Mouse (Mus musculus) embryonic facial prominence, embryonic 13.5 days (tissue): ENCODE measurements around the gene Ago1. TPM values are rescaled to one million over a fixed set of nuclear protein-coding genes. Genes with fewer than 3 reads are reported as not detected.

Source experiments
- polyA plus RNA-seq: library from polyadenylated mRNA; unstranded; fragments of >200 nt; fragmentation: Nextera tagmentation; extraction: Ambion mirVana; gene quantifications from 2 replicates; pipeline ENCODE4 v1.2.1, GENCODE M21; 2015

Ago1 gene
- polyA plus RNA-seq, 1 experiment from 2014 or later = 8.1 TPM

Other genes starting within 250 kb of the Ago1 start
- gene Map7d1, start 212.2 kb downstream of the Ago1 start, polyA plus RNA-seq = 48.8 and 57.0 TPM in 2 replicates
- 122 and 126 TPM in 2 replicates for gene Trappc3, start 206.3 kb downstream of the Ago1 start, polyA plus RNA-seq
- 33.9 and 43.4 TPM in 2 replicates for gene Col8a2, start 181.8 kb downstream of the Ago1 start, polyA plus RNA-seq
- gene Adprhl2, start 146.9 kb downstream of the Ago1 start, polyA plus RNA-seq = 94.3 and 97.5 TPM in 2 replicates
- gene Tekt2, start 142.9 kb downstream of the Ago1 start, polyA plus RNA-seq = 18.5 and 22.0 TPM in 2 replicates
- 20.1 and 24.9 TPM in 2 replicates for gene Ago3, start 39.0 kb downstream of the Ago1 start, polyA plus RNA-seq
- 3.9 and 4.0 TPM in 2 replicates for gene Ago4, start 64.9 kb upstream of the Ago1 start, polyA plus RNA-seq
- gene Clspn, start 88.4 kb upstream of the Ago1 start, polyA plus RNA-seq = 48.1 and 49.7 TPM in 2 replicates
- gene 5730409E04Rik, start 141.2 kb upstream of the Ago1 start, polyA plus RNA-seq = 5.0 and 5.6 TPM in 2 replicates
- gene Psmb2, start 209.0 kb upstream of the Ago1 start, polyA plus RNA-seq = 477 and 482 TPM in 2 replicates